Mouse (Mus musculus) midbrain, embryonic 16.5 days (tissue): Measurements from ENCODE around the gene Tmem175. TPM values are rescaled to one million over a fixed set of nuclear protein-coding genes. Genes with fewer than 3 reads are reported as not detected.

Experiments
- ATAC-seq: fragments of 200-750 bp; cut with Nextera tagmentation; 2 replicates; pipeline ENCODE4 v1.8.0; 2017; ENCODE audit warnings: moderate TSS enrichment
- H3K27ac ChIP-seq: fragments of 300-500 bp; sonication (generic); 2 replicates; pipeline ENCODE4 v1.5.1; 2014; ENCODE audit warnings: mild to moderate bottlenecking, low read length, mixed read lengths
- H3K27me3 ChIP-seq: fragments of 300-500 bp; sonication (generic); 2 replicates; pipeline ENCODE4 v1.6.1; 2014; ENCODE audit warnings: low read depth, low read length, mixed read lengths; ENCODE audit not compliant: control insufficient read depth, insufficient read depth
- H3K36me3 ChIP-seq: fragments of 300-500 bp; sonication (generic); 2 replicates; pipeline ENCODE4 v1.6.1; 2014; ENCODE audit warnings: mild to moderate bottlenecking, low read length, moderate library complexity, mixed read lengths; ENCODE audit not compliant: control insufficient read depth, insufficient read depth
- H3K4me1 ChIP-seq: fragments of 300-500 bp; sonication (generic); 2 replicates; pipeline ENCODE4 v1.6.1; 2014; ENCODE audit warnings: mild to moderate bottlenecking, low read length, mixed read lengths; ENCODE audit not compliant: control insufficient read depth, insufficient read depth
- H3K4me2 ChIP-seq: fragments of 300-500 bp; sonication (generic); 2 replicates; pipeline ENCODE4 v1.6.1; 2014; ENCODE audit warnings: mild to moderate bottlenecking, low read length, mixed read lengths
- H3K4me3 ChIP-seq: fragments of 300-500 bp; sonication (generic); 2 replicates; pipeline ENCODE4 v1.5.1; 2014; ENCODE audit warnings: low read depth, mild to moderate bottlenecking, low read length, moderate library complexity, mixed read lengths
- H3K9ac ChIP-seq: fragments of 300-500 bp; sonication (generic); 2 replicates; pipeline ENCODE4 v1.6.1; 2014; ENCODE audit warnings: low read depth, low read length, mixed read lengths
- H3K9me3 ChIP-seq: fragments of 300-500 bp; sonication (generic); replicated peaks from 2 replicates; pipeline ENCODE4 v1.6.1; 2014; ENCODE audit warnings: mild to moderate bottlenecking, low read length, mixed read lengths; ENCODE audit not compliant: control insufficient read depth, poor library complexity, severe bottlenecking
- WGBS: fragments of 180-500 bp; shearing (Covaris S2); extraction: QIAGEN DNeasy Blood & Tissue Kit; methylation state at CpG from one replicate; pipeline ENCODE4 v1.1.7; 2014; 5-methylcytosine and 5-hydroxymethylcytosine counted together
- polyA plus RNA-seq: library from polyadenylated mRNA; unstranded; fragments of >200 nt; fragmentation: Nextera tagmentation; extraction: Ambion mirVana; gene quantifications from 2 replicates; pipeline ENCODE4 v1.2.1, GENCODE M21; 2015

Tmem175 gene
- polyA plus RNA-seq, 1 experiment from 2014 or later, result 25.1 TPM

GRCm38 (mm10) chr5:108650341-108650740 lies 20.8 kb downstream of the Tmem175 start:
- H3K4me1 ChIP-seq, result no peaks in the 10 kb centered on the region
- H3K27me3 ChIP-seq, result no peaks in the 10 kb centered on the region
- no peak overlapping the region for H3K27ac ChIP-seq
- H3K9ac ChIP-seq, result no peak overlapping the region
- H3K36me3 ChIP-seq, result peaks cover 45% of the 10 kb centered on the region
- ATAC-seq, result no peak
- WGBS, result 90% methylated on average over 7 of the region's 7 CpGs
- H3K4me3 ChIP-seq, result no peak overlapping the region
- no peaks in the 10 kb centered on the region for H3K9me3 ChIP-seq
- no peak overlapping the region for H3K4me2 ChIP-seq

- H3K27ac ChIP-seq, result no peak overlapping the region
- no peaks in the 10 kb centered on the region for H3K4me1 ChIP-seq
- H3K4me2 ChIP-seq, result no peak overlapping the region
- H3K9me3 ChIP-seq, result no peaks in the 10 kb centered on the region
- H3K9ac ChIP-seq, result no peak overlapping the region; the same call in 1 of the 2 replicates
- H3K27me3 ChIP-seq, result no peaks in the 10 kb centered on the region
- no peak overlapping the region for H3K4me3 ChIP-seq
- H3K36me3 ChIP-seq, result peaks cover 51% of the 10 kb centered on the region
- 86% methylated on average over 5 of the region's 5 CpGs for WGBS
- ATAC-seq, result no peak
These were observed 21.7 kb downstream of the Tmem175 start for GRCm38 (mm10) chr5:108651136-108651720.

GRCm38 (mm10) chr5:108651823-108652222 lies 22.3 kb downstream of the Tmem175 start:
- WGBS, result 77% methylated on average over 1 of the region's 1 CpGs

GRCm38 (mm10) chr5:108653341-108653740 lies 23.8 kb downstream of the Tmem175 start:
- Histone ChIP-seq H3K4me1 (peaks cover 4% of the 10 kb centered on the region; the same call in 1 of the 2 replicates), H3K9me3 (no peaks in the 10 kb centered on the region), H3K4me3 (no peak overlapping the region)

More at GRCm38 (mm10) chr5:108651823-108652222, 22.3 kb downstream of the Tmem175 start:
- Histone ChIP-seq H3K27me3 (no peaks in the 10 kb centered on the region), H3K4me3 (no peak overlapping the region), H3K9ac (no peak overlapping the region), H3K9me3 (no peaks in the 10 kb centered on the region), H3K4me2 (no peak overlapping the region), H3K36me3 (peaks cover 51% of the 10 kb centered on the region), H3K4me1 (no peaks in the 10 kb centered on the region), H3K27ac (no peak overlapping the region)
- ATAC-seq, result peak; percentile 59

GRCm38 (mm10) chr5:108654444-108654990 lies 24.9 kb downstream of the Tmem175 start:
- H3K4me3 ChIP-seq, result no peak overlapping the region
- no peak overlapping the region for H3K27ac ChIP-seq
- no peak for ATAC-seq
- H3K9ac ChIP-seq, result no peak overlapping the region
- H3K27me3 ChIP-seq, result no peaks in the 10 kb centered on the region
- peaks cover 13% of the 10 kb centered on the region for H3K4me1 ChIP-seq
- H3K4me2 ChIP-seq, result no peak overlapping the region
- peaks cover 40% of the 10 kb centered on the region for H3K36me3 ChIP-seq
- H3K9me3 ChIP-seq, result no peaks in the 10 kb centered on the region
- 95% methylated on average over 10 of the region's 10 CpGs for WGBS

More at GRCm38 (mm10) chr5:108653341-108653740, 23.8 kb downstream of the Tmem175 start:
- H3K27me3 ChIP-seq, result no peaks in the 10 kb centered on the region
- no peak overlapping the region for H3K9ac ChIP-seq
- H3K4me2 ChIP-seq, result no peak overlapping the region
- no peak overlapping the region for H3K27ac ChIP-seq
- 92% methylated on average over 6 of the region's 6 CpGs for WGBS
- ATAC-seq, result no peak
- peaks cover 45% of the 10 kb centered on the region for H3K36me3 ChIP-seq

- H3K4me1 ChIP-seq, result peaks cover 19% of the 10 kb centered on the region
- no peak overlapping the region for H3K9ac ChIP-seq
- no peak for ATAC-seq
- H3K27ac ChIP-seq, result no peak overlapping the region
- H3K27me3 ChIP-seq, result no peaks in the 10 kb centered on the region
- no peak overlapping the region for H3K4me2 ChIP-seq
- H3K4me3 ChIP-seq, result no peak overlapping the region
- 95% methylated on average over 9 of the region's 9 CpGs for WGBS
- H3K36me3 ChIP-seq, result peaks cover 37% of the 10 kb centered on the region
- no peaks in the 10 kb centered on the region for H3K9me3 ChIP-seq
These were observed 25.8 kb downstream of the Tmem175 start for GRCm38 (mm10) chr5:108655381-108655780.

- no peak overlapping the region for H3K4me3 ChIP-seq
- 94% methylated on average over 15 of the region's 15 CpGs for WGBS
- peaks cover 21% of the 10 kb centered on the region for H3K4me1 ChIP-seq
- no peak overlapping the region for H3K9ac ChIP-seq
- no peaks in the 10 kb centered on the region for H3K27me3 ChIP-seq
- no peak overlapping the region for H3K4me2 ChIP-seq
- ATAC-seq, result no peak
- H3K36me3 ChIP-seq, result peaks cover 33% of the 10 kb centered on the region
- no peak overlapping the region for H3K27ac ChIP-seq
- H3K9me3 ChIP-seq, result no peaks in the 10 kb centered on the region
These were observed 26.5 kb downstream of the Tmem175 start for GRCm38 (mm10) chr5:108655891-108656650.

- H3K36me3 ChIP-seq, result peaks cover 29% of the 10 kb centered on the region
- no peak overlapping the region for H3K4me3 ChIP-seq
- H3K9ac ChIP-seq, result no peak overlapping the region
- H3K27ac ChIP-seq, result no peak overlapping the region
- H3K4me1 ChIP-seq, result peaks cover 23% of the 10 kb centered on the region
- H3K27me3 ChIP-seq, result no peaks in the 10 kb centered on the region
- 81% methylated on average over 5 of the region's 5 CpGs for WGBS
- H3K4me2 ChIP-seq, result no peak overlapping the region
- no peaks in the 10 kb centered on the region for H3K9me3 ChIP-seq
- no peak for ATAC-seq
These were observed 27.8 kb downstream of the Tmem175 start for GRCm38 (mm10) chr5:108657406-108657805.

- no peak overlapping the region for H3K9ac ChIP-seq
- H3K4me3 ChIP-seq, result no peak overlapping the region
- no peak overlapping the region for H3K27ac ChIP-seq
- H3K9me3 ChIP-seq, result no peaks in the 10 kb centered on the region
- peaks cover 21% of the 10 kb centered on the region for H3K36me3 ChIP-seq
- no peak overlapping the region for H3K4me2 ChIP-seq
- ATAC-seq, result no peak
- no peaks in the 10 kb centered on the region for H3K27me3 ChIP-seq
- H3K4me1 ChIP-seq, result peaks cover 23% of the 10 kb centered on the region
- 77% methylated on average over 1 of the region's 1 CpGs for WGBS
These were observed 29.0 kb downstream of the Tmem175 start for GRCm38 (mm10) chr5:108658611-108659010.
